19 mouse cellular contexts compared by ENCODE assay signal in the genomic region with DNA sequence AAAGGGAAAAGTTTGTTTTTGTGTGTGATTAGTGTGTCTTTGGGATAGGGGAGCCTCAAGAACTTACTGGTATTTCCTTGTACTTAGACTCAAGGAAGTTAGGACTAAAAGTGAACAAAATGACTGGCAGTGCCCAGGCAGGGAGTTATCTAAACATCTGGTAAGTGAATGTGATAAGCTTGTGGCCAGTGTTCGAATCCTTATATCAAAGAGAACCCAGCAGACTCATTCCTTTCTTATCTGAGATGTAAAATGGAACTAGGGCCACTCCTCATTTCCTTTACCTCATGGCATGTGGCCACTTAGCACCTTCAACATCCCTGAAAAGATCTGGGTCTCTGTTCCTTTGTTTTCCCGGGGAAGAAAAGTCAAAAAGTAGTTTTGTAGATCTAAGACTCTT. TPM values are rescaled to one million over a fixed set of nuclear protein-coding genes. Genes with fewer than 3 reads are reported as not detected.
DNase-seq lines count a peak whose midpoint lies in the region; ATAC-seq and TF ChIP-seq lines count a peak whose summit lies in the region.
"Had no signal": no experiment of that assay in that cellular context is flagged by ENCODE, and none has a peak within 500 bp of the region (broad histone marks: within the 10 kb centered on the region; RNA-seq: fewer than 3 reads in every experiment).

No protein-coding gene starts in this region.

- WGBS in heart, adult 2 months: 18% methylated on average over 2 of the region's 2 CpGs
- WGBS in liver, embryonic 12.5 days (ENCODE audit: insufficient replicate concordance): 32% methylated on average over 2 of the region's 2 CpGs
- 27% methylated on average over 2 of the region's 2 CpGs for WGBS in liver, embryonic 16.5 days (ENCODE audit: insufficient replicate concordance)
- 87% methylated on average over 2 of the region's 2 CpGs for WGBS in midbrain, postnatal 0 days

- ATAC-seq in liver, embryonic 12.5 days: peak; percentile 43
- ATAC-seq in liver, embryonic 16.5 days (ENCODE audit: low read depth): peak; percentile 46
- no peak for ATAC-seq in midbrain, postnatal 0 days (ENCODE audit: low FRiP score)
- ATAC-seq: activated CD4-positive, CD25-positive, alpha-beta regulatory T cell, adult 4 months; forebrain, embryonic 15.5 days; hindbrain, embryonic 16.5 days; Patski had no signal

- DNase-seq in heart, adult 11 months: peak; percentile 49
- no peak for DNase-seq in heart, adult 2 months
- DNase-seq in kidney, adult 11 months: no peak
- no peak for DNase-seq in left cerebral cortex, adult 9 months (ENCODE audit: low spot score in 2 of 2)
- DNase-seq in midbrain, postnatal 0 days (ENCODE audit: low spot score): no peak
- DNase-seq: adrenal gland, postnatal 25 days; cerebellum, adult 18-20 months; cerebellum, postnatal 10 days; gastrocnemius, postnatal 10 days; heart, postnatal 4 days had no signal

- TF ChIP-seq POLR2A in heart, adult 2 months (IDR thresholded peaks at IDR 0.05; ENCODE audit: insufficient read depth, low read depth, low read length): no peak

- H3K36me3 ChIP-seq in heart, adult 2 months (ENCODE audit: control insufficient read depth, insufficient read depth, low read length): peaks cover 68% of the 10 kb centered on the region
- H3K36me3 ChIP-seq in liver, embryonic 12.5 days: peaks cover 90% of the 10 kb centered on the region
- H3K36me3 ChIP-seq in liver, embryonic 16.5 days (ENCODE audit: control insufficient read depth, insufficient read depth): peaks cover 59% of the 10 kb centered on the region
- peaks cover 12% of the 10 kb centered on the region for H3K36me3 ChIP-seq in midbrain, postnatal 0 days (ENCODE audit: insufficient read depth, low read length)

- H3K27ac ChIP-seq in heart, adult 2 months: no peak overlapping the region
- peak overlapping the region; percentile 98 for H3K27ac ChIP-seq in liver, embryonic 12.5 days
- H3K27ac ChIP-seq in liver, embryonic 16.5 days (ENCODE audit: low read length): peak overlapping the region; percentile 93
- no peak overlapping the region for H3K27ac ChIP-seq in midbrain, postnatal 0 days (ENCODE audit: low read depth, low read length)
- H3K27ac ChIP-seq: embryonic facial prominence, embryonic 10.5 days; forebrain, embryonic 15.5 days; hindbrain, embryonic 12.5 days had no signal

- no peaks in the 10 kb centered on the region for H3K9me3 ChIP-seq in liver, embryonic 12.5 days (replicated peaks)
- H3K9me3 ChIP-seq in liver, embryonic 16.5 days (replicated peaks; ENCODE audit: control insufficient read depth, low read length): no peaks in the 10 kb centered on the region
- no peaks in the 10 kb centered on the region for H3K9me3 ChIP-seq in midbrain, postnatal 0 days (ENCODE audit: low read length)
- H3K9me3 ChIP-seq: embryonic facial prominence, embryonic 10.5 days; forebrain, embryonic 15.5 days; heart, embryonic 12.5 days; hindbrain, embryonic 12.5 days had no signal

- no peak for TF ChIP-seq EP300 in heart, adult 2 months (IDR thresholded peaks at IDR 0.05; ENCODE audit: insufficient read depth, low read depth, low read length)

- H3K9ac ChIP-seq in heart, adult 2 months (ENCODE audit: low read depth, low read length): no peak overlapping the region
- 0 out of 2 replicates have a peak overlapping the region, but pooled peaks have one; percentile 13 for H3K9ac ChIP-seq in liver, embryonic 12.5 days
- peak overlapping the region; percentile 1 for H3K9ac ChIP-seq in liver, embryonic 16.5 days (ENCODE audit: low read depth, low read length)
- H3K9ac ChIP-seq in midbrain, postnatal 0 days (replicated peaks; ENCODE audit: low read length, poor library complexity, severe bottlenecking): no peak overlapping the region
- H3K9ac ChIP-seq: forebrain, embryonic 15.5 days; heart, embryonic 12.5 days; hindbrain, embryonic 12.5 days had no signal

- H3K79me2 ChIP-seq in heart, adult 2 months (replicated peaks; ENCODE audit: control insufficient read depth, insufficient read depth, low read length): peaks cover 1% of the 10 kb centered on the region

- TF ChIP-seq CTCF in heart, adult 2 months (IDR thresholded peaks at IDR 0.05): no peak
- no peak for TF ChIP-seq CTCF in midbrain, postnatal 0 days (IDR thresholded peaks at IDR 0.05)

- peak overlapping the region; percentile 60 for H3K4me2 ChIP-seq in liver, embryonic 12.5 days
- peak overlapping the region; percentile 43 for H3K4me2 ChIP-seq in liver, embryonic 16.5 days (ENCODE audit: low read depth, low read length)
- H3K4me2 ChIP-seq in midbrain, postnatal 0 days (ENCODE audit: low read depth, low read length, poor library complexity, severe bottlenecking): no peak overlapping the region
- H3K4me2 ChIP-seq: forebrain, embryonic 15.5 days; heart, embryonic 12.5 days; hindbrain, embryonic 12.5 days had no signal

- H3K27me3 ChIP-seq in heart, adult 2 months (ENCODE audit: control insufficient read depth, insufficient read depth, low read length): no peaks in the 10 kb centered on the region
- H3K27me3 ChIP-seq in liver, embryonic 12.5 days (replicated peaks): no peaks in the 10 kb centered on the region
- H3K27me3 ChIP-seq in liver, embryonic 16.5 days (ENCODE audit: control insufficient read depth, insufficient read depth, low read depth, low read length): no peaks in the 10 kb centered on the region
- H3K27me3 ChIP-seq in midbrain, postnatal 0 days (ENCODE audit: insufficient read depth, low read length): no peaks in the 10 kb centered on the region
- H3K27me3 ChIP-seq: forebrain, embryonic 15.5 days; heart, embryonic 12.5 days; hindbrain, embryonic 12.5 days; Patski had no signal

- intact Hi-C loops in heart, adult 2 months (cut with DNase I): no loop called here

- peaks cover 13% of the 10 kb centered on the region for H3K4me1 ChIP-seq in heart, adult 2 months (ENCODE audit: control insufficient read depth, insufficient read depth, low read length)
- H3K4me1 ChIP-seq in liver, embryonic 12.5 days: peaks cover 79% of the 10 kb centered on the region
- H3K4me1 ChIP-seq in liver, embryonic 16.5 days (ENCODE audit: control insufficient read depth, low read depth, low read length): peaks cover 59% of the 10 kb centered on the region
- H3K4me1 ChIP-seq in midbrain, postnatal 0 days (ENCODE audit: insufficient read depth, low read length): no peaks in the 10 kb centered on the region

- no peak overlapping the region for H3K4me3 ChIP-seq in heart, adult 2 months
- H3K4me3 ChIP-seq in liver, embryonic 12.5 days: 0 out of 2 replicates have a peak overlapping the region, but pooled peaks have one; percentile 6
- H3K4me3 ChIP-seq in liver, embryonic 16.5 days (ENCODE audit: low read depth, low read length): no peak overlapping the region
- H3K4me3 ChIP-seq in midbrain, postnatal 0 days (ENCODE audit: low read depth, low read length): no peak overlapping the region
- H3K4me3 ChIP-seq: embryonic facial prominence, embryonic 10.5 days; forebrain, embryonic 15.5 days; heart, embryonic 12.5 days; hindbrain, embryonic 12.5 days had no signal

RNA-seq across cellular contexts. Expression of a gene that starts 14.2 kb away (rescaled TPM):
- 1 to 10 TPM in 1 of 2 experiments, under 1 TPM in 1; 0.84 to 2.0 TPM for total RNA-seq in heart, adult 2 months (2021)
- polyA plus RNA-seq in heart, adult 2 months (2012; rRNA removed): 0.26 and 0.31 TPM in 2 replicates
- 90.2 and 91.3 TPM in 2 replicates for polyA plus RNA-seq in liver, embryonic 12.5 days (2016; fragmentation: Nextera tagmentation; extraction: Ambion mirVana)
- 101 and 110 TPM in 2 replicates for polyA plus RNA-seq in liver, embryonic 16.5 days (2015; fragmentation: Nextera tagmentation; extraction: Ambion mirVana)
- 3.9 and 6.3 TPM in 2 replicates for total RNA-seq in midbrain, postnatal 0 days (2014; rRNA removed)
- polyA plus RNA-seq in midbrain, postnatal 0 days (2015; fragmentation: Nextera tagmentation; extraction: Ambion mirVana): 4.2 and 4.8 TPM in 2 replicates

RNA-seq across cellular contexts. Expression of a gene that starts 14.4 kb away (rescaled TPM):
- total RNA-seq in heart, adult 2 months (2021): under 1 TPM; 0.16 to 0.37 TPM
- 0.20 and 0.26 TPM in 2 replicates for polyA plus RNA-seq in heart, adult 2 months (2012; rRNA removed)
- polyA plus RNA-seq in liver, embryonic 12.5 days (2016; fragmentation: Nextera tagmentation; extraction: Ambion mirVana): 43.6 and 46.4 TPM in 2 replicates
- polyA plus RNA-seq in liver, embryonic 16.5 days (2015; fragmentation: Nextera tagmentation; extraction: Ambion mirVana): 36.1 and 41.4 TPM in 2 replicates
- total RNA-seq in midbrain, postnatal 0 days (2014; rRNA removed): 3.1 and 5.2 TPM in 2 replicates
- polyA plus RNA-seq in midbrain, postnatal 0 days (2015; fragmentation: Nextera tagmentation; extraction: Ambion mirVana): 2.9 and 3.0 TPM in 2 replicates

RNA-seq across cellular contexts. Expression of a gene that starts 56.4 kb away (rescaled TPM):
- total RNA-seq in heart, adult 2 months (2021): 10 to 100 TPM; 76.6 to 97.3 TPM
- polyA plus RNA-seq in heart, adult 2 months (2012; rRNA removed): 71.0 and 145 TPM in 2 replicates
- polyA plus RNA-seq in liver, embryonic 12.5 days (2016; fragmentation: Nextera tagmentation; extraction: Ambion mirVana): 43.4 and 44.1 TPM in 2 replicates
- polyA plus RNA-seq in liver, embryonic 16.5 days (2015; fragmentation: Nextera tagmentation; extraction: Ambion mirVana): 68.8 and 69.6 TPM in 2 replicates
- 54.7 and 69.4 TPM in 2 replicates for total RNA-seq in midbrain, postnatal 0 days (2014; rRNA removed)
- polyA plus RNA-seq in midbrain, postnatal 0 days (2015; fragmentation: Nextera tagmentation; extraction: Ambion mirVana): 51.0 and 51.5 TPM in 2 replicates

RNA-seq across cellular contexts. Expression of a gene that starts 56.5 kb away (rescaled TPM):
- under 1 TPM; 0.18 to 0.23 TPM for total RNA-seq in heart, adult 2 months (2021)
- 0.21 and 0.26 TPM in 2 replicates for polyA plus RNA-seq in heart, adult 2 months (2012; rRNA removed)
- polyA plus RNA-seq in liver, embryonic 12.5 days (2016; fragmentation: Nextera tagmentation; extraction: Ambion mirVana): 0.07 and 0.17 TPM in 2 replicates
- polyA plus RNA-seq in liver, embryonic 16.5 days (2015; fragmentation: Nextera tagmentation; extraction: Ambion mirVana): 0.14 and 0.34 TPM in 2 replicates
- 0.93 and 2.3 TPM in 2 replicates for total RNA-seq in midbrain, postnatal 0 days (2014; rRNA removed)
- 0.84 and 0.91 TPM in 2 replicates for polyA plus RNA-seq in midbrain, postnatal 0 days (2015; fragmentation: Nextera tagmentation; extraction: Ambion mirVana)

RNA-seq across cellular contexts. Expression of a gene that starts 58.7 kb away (rescaled TPM):
- total RNA-seq in heart, adult 2 months (2021): 10 to 100 TPM; 58.6 to 63.6 TPM
- polyA plus RNA-seq in heart, adult 2 months (2012; rRNA removed): 16.1 and 33.9 TPM in 2 replicates
- 47.4 and 49.6 TPM in 2 replicates for polyA plus RNA-seq in liver, embryonic 12.5 days (2016; fragmentation: Nextera tagmentation; extraction: Ambion mirVana)
- polyA plus RNA-seq in liver, embryonic 16.5 days (2015; fragmentation: Nextera tagmentation; extraction: Ambion mirVana): 28.2 and 29.5 TPM in 2 replicates
- 17.6 and 18.1 TPM in 2 replicates for total RNA-seq in midbrain, postnatal 0 days (2014; rRNA removed)
- polyA plus RNA-seq in midbrain, postnatal 0 days (2015; fragmentation: Nextera tagmentation; extraction: Ambion mirVana): 43.6 and 44.1 TPM in 2 replicates

Comparison
In these comparisons a context has a peak if more than half of its experiments do, and no peak if none do; other contexts are left out.
1. H3K27ac ChIP-seq: peak in liver, embryonic 12.5 days (single experiment) and liver, embryonic 16.5 days (single experiment); none in heart, adult 2 months (single experiment) and midbrain, postnatal 0 days (single experiment).
2. H3K9ac ChIP-seq: peak in liver, embryonic 12.5 days (single experiment) and liver, embryonic 16.5 days (single experiment); none in heart, adult 2 months (single experiment) and midbrain, postnatal 0 days (single experiment).
3. RNA of a gene that starts 14.2 kb away (polyA plus RNA-seq): 101 to 110 TPM in liver, embryonic 16.5 days and 90.2 to 91.3 TPM in liver, embryonic 12.5 days; 4.2 to 4.8 TPM in midbrain, postnatal 0 days and 0.26 to 0.31 TPM in heart, adult 2 months; every median in the first group is over 10 times any median in the second.